Mouse (Mus musculus) testis, adult 2 months (tissue): ENCODE measurements around the gene Cand2.

ENCODE experiments used
- CTCF ChIP-seq: fragments of 200-500 bp; IDR thresholded peaks from 2 replicates; pipeline ENCODE4 v1.5.1; 2012; ENCODE audit warnings: low read depth, mild to moderate bottlenecking, inconsistent platforms, low read length, moderate library complexity; ENCODE audit not compliant: control insufficient read depth, insufficient read depth, insufficient replicate concordance
- POLR2A ChIP-seq: fragments of 200-500 bp; IDR thresholded peaks from 2 replicates; pipeline ENCODE4 v1.6.1; 2012; ENCODE audit warnings: low read depth, mild to moderate bottlenecking, inconsistent platforms, low read length, moderate library complexity; ENCODE audit not compliant: control insufficient read depth

- TF ChIP-seq POLR2A: no peak
- TF ChIP-seq CTCF: peak; percentile 54; the same call in 1 of the 2 replicates
Measured at GRCm38 (mm10) chr6:115803541-115804382, 29.4 kb downstream of the Cand2 start.
